Mouse (Mus musculus) cortical plate, adult 2 months (tissue): Measurements from ENCODE around the gene Rab8b. TPM values are rescaled to one million over a fixed set of nuclear protein-coding genes. Genes with fewer than 3 reads are reported as not detected.
"Not testable (repeated sequence)": the region's sequence is repeated elsewhere in the genome, so short reads cannot be mapped to it uniquely, and the experiment has no call there.

Source experiments
- H3K27ac ChIP-seq: fragments of 200-500 bp; 2 replicates; pipeline ENCODE4 v1.5.1; 2012; ENCODE audit warnings: low read length, control low read depth, inconsistent platforms; ENCODE audit not compliant: insufficient read depth
- H3K4me1 ChIP-seq: fragments of 200-500 bp; 2 replicates; pipeline ENCODE4 v1.6.1; 2011; ENCODE audit warnings: low read length; ENCODE audit not compliant: control insufficient read depth, insufficient read depth
- H3K4me3 ChIP-seq: fragments of 200-500 bp; 2 replicates; pipeline ENCODE4 v1.5.1; 2011; ENCODE audit warnings: mild to moderate bottlenecking, low read length, control low read depth; ENCODE audit not compliant: insufficient read depth
- CTCF ChIP-seq: fragments of 200-500 bp; IDR thresholded peaks from 2 replicates; pipeline ENCODE4 v1.5.1; 2011; ENCODE audit warnings: mild to moderate bottlenecking, control low read depth, low read length; ENCODE audit not compliant: insufficient read depth; ENCODE audit errors: extremely low read depth
- POLR2A ChIP-seq: fragments of 200-500 bp; IDR thresholded peaks from 2 replicates; pipeline ENCODE4 v1.6.1; 2011; ENCODE audit warnings: mild to moderate bottlenecking, low read length, control low read depth; ENCODE audit not compliant: insufficient read depth; ENCODE audit errors: extremely low read depth
- polyA plus RNA-seq: library from polyadenylated mRNA; depleted of rRNA; stranded (reverse); fragments of >200 nt; gene quantifications from 2 replicates; pipeline ENCODE4 v1.2.3, GENCODE M21; 2012

The Rab8b gene
- polyA plus RNA-seq, 1 experiment, result 17.4 TPM

GRCm38 (mm10) chr9:66894421-66894820, 25.1 kb downstream of the Rab8b start:
- TF ChIP-seq CTCF (no peak), POLR2A (no peak)
- Histone ChIP-seq H3K4me1 (no peaks in the 10 kb centered on the region; the same call in none of the 2 replicates), H3K4me3 (no peak overlapping the region), H3K27ac (no peak overlapping the region)

DNA sequence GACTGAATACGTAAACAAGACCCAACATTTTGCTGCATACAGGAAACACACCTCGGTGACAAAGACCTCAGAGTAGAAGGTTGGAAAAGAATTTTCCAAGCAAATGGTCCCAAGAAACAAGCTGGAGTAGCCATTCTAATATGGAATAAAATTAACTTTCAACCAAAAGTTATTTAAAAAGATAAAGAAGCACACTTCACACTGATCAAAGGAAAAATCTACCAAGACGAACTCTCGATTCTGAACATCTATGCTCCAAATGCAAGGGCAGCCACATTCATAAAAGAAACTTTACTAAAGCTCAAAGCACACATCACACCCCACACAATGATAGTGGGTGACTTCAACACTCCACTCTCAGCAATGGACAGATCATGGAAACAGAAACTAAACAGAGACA, 27.0 kb downstream of the Rab8b start:
- not testable (repeated sequence) for H3K27ac ChIP-seq, H3K4me1 ChIP-seq, H3K4me3 ChIP-seq

DNA sequence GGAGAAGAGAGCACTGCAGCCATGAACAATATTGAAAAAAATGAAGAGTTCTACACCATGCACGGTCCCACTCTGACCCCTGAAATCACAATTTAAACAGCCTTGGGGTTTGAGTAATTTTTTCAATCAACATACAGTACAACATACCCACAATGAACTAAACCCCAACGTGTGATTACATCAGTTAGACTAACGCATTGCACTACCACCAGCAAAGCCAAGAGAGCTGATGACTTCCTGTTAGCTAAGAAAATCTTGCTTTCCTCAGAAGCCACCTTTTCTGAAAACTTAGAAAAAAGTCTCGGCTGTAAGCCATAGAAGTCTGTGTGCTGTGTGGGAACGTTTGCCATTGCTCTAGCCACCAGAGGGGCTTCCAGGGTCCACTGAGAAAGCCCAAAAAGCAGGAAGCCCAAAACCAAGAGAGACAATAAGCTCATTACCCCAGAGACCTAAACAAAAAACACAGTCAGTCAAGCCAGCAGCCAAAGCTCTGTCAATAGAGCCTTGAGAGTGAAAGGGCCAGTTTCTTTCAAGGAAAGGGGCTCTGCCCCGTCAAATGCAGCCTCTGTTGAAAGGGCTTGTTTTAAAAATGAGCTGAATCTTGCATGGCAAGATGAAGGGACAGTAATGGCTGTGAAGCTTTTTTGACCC, 31.4 kb downstream of the Rab8b start:
- H3K4me3 ChIP-seq, result no peak overlapping the region
- TF ChIP-seq CTCF, result no peak
- no peak overlapping the region for H3K27ac ChIP-seq
- H3K4me1 ChIP-seq, result no peaks in the 10 kb centered on the region

DNA sequence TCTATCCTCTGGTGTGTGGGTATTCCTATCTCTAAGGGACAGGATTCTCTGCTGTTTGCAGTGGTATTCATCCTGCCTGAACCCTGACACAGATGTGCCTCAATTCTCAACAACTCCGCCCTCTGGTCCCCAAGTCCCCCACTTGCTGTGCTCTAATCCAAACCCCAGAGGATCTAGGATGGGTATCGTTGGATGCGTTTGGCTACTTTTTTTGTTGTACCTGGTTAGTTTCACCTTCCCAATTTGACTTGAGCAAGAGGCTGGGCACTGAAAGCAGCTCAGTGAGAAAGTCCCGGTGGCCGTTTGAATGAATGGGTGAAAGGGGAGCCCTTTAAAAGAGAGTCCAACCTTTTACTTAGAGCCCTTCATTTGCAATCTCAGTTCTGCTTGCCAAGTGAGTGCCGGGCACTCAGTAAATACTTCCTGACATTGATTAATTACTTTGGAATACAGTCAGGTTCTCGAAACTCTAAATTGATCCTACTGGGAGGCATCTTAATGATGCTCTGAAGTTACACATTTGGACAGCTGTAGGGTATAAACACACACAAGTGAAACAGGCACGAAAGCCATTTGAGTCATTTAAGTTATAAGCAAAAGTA, 32.1 kb downstream of the Rab8b start:
- Histone ChIP-seq H3K27ac (no peak overlapping the region), H3K4me3 (no peak overlapping the region), H3K4me1 (no peaks in the 10 kb centered on the region)
- TF ChIP-seq CTCF (no peak), POLR2A (no peak)

- Histone ChIP-seq H3K4me1 (no peaks in the 10 kb centered on the region), H3K4me3 (no peak overlapping the region), H3K27ac (no peak overlapping the region)
- TF ChIP-seq POLR2A (no peak), CTCF (no peak)
Measured at GRCm38 (mm10) chr9:66886818-66887217, 32.7 kb downstream of the Rab8b start.

GRCm38 (mm10) chr9:66886366-66886765, 33.1 kb downstream of the Rab8b start:
- H3K27ac ChIP-seq, result no peak overlapping the region
- no peaks in the 10 kb centered on the region for H3K4me1 ChIP-seq
- TF ChIP-seq CTCF, result no peak
- no peak for TF ChIP-seq POLR2A
- no peak overlapping the region for H3K4me3 ChIP-seq

- Histone ChIP-seq H3K4me3 (no peak overlapping the region), H3K4me1 (no peaks in the 10 kb centered on the region; the same call in 1 of the 2 replicates), H3K27ac (no peak overlapping the region)
- TF ChIP-seq POLR2A (no peak), CTCF (no peak)
Measured at GRCm38 (mm10) chr9:66884609-66885008, 34.9 kb downstream of the Rab8b start.

DNA sequence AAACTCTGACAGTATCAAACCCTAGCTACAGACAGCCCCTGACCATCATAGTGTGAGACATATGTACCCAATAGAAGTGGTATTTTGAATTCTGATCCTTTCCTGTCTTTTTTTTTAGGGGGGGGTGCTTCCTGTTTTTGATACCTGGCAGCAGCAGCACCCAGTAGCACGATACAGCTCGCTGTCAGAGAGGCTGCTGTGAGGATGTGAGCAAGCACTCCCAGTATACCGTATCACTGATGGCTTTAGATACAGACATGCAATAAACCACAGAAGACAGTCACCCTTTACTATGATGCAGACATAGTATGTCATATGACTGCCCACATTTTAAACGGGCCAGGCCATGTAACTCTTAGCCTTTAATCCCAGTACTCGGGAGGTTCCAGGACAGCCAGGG, 36.0 kb downstream of the Rab8b start:
- Histone ChIP-seq H3K27ac (no peak overlapping the region), H3K4me1 (no peaks in the 10 kb centered on the region; the same call in 1 of the 2 replicates)
- TF ChIP-seq CTCF (no peak), POLR2A (no peak)

DNA sequence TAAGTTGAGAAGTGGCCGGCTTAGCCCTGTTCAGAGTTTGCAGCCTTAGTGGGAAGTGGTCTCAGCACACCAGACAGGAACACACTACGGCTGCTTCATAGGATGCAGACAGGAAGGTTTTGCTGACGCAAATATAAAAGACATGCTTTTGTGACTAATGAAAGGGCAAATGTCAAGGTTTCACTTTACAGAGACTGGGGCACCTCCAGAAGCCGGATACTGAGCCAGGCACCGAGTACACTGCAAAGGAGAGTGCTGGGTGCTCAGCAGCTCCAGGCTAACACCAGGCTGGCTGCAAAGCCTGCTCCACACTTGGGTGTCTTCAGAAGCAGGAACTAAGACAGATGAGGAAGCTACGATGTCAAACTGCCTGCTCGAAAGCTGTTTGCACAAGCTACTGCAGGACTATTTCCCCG, 37.1 kb downstream of the Rab8b start:
- H3K4me1 ChIP-seq, result no peaks in the 10 kb centered on the region; the same call in 1 of the 2 replicates
- no peak overlapping the region for H3K27ac ChIP-seq
- TF ChIP-seq CTCF (no peak), POLR2A (no peak)

More for the DNA sequence above, 36.0 kb downstream of the Rab8b start:
- no peak overlapping the region for H3K4me3 ChIP-seq

DNA sequence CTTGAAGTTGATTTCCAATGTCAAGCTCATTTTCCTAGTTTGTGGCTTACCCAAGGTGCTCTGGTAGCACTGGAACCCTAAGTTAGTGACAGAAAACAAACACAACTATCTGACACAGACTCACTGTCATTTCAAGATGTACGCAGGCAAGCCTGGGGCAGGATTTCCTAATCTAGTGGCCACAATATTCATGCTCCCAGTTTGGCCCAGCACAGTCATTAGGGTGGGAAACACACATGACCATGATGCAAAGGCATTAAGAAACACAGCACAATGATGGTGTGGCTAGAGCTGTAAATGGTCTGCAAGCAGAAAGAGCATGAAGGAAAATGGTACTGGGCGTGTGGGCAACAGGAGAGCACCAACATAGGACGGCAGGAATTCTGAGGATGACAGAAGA, 37.6 kb downstream of the Rab8b start:
- no peak for TF ChIP-seq POLR2A
- Histone ChIP-seq H3K4me3 (no peak overlapping the region), H3K27ac (no peak overlapping the region), H3K4me1 (no peaks in the 10 kb centered on the region; the same call in 1 of the 2 replicates)

More for the DNA sequence above, 37.1 kb downstream of the Rab8b start:
- no peak overlapping the region for H3K4me3 ChIP-seq

- no peak overlapping the region for H3K27ac ChIP-seq
- no peak for TF ChIP-seq POLR2A
Measured at GRCm38 (mm10) chr9:66880752-66881151, 38.7 kb downstream of the Rab8b start.

More at GRCm38 (mm10) chr9:66880752-66881151, 38.7 kb downstream of the Rab8b start:
- Histone ChIP-seq H3K4me3 (no peak overlapping the region), H3K4me1 (no peaks in the 10 kb centered on the region; the same call in 1 of the 2 replicates)
